Mouse (Mus musculus): ENCODE measurements around the gene Pkn1.

Gene Pkn1

DNA sequence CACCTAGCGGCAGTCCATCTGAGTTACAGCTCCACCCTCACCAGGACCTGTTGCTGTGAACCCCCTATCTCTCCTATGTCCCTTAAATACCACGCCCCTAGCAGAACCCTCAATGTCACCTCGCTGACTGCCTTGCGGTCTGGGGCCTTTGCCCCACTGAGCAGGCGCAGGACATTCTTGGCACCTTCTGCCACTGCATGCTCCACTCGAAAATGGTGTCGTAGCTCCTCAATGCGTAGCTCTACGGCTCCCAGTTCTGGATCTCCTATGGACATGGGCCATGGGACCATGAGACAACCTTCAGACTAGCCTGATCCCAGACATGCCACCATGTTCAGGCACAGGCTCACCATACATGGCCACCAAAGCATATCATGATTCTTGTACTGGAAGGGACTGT, 14.5 kb downstream of the Pkn1 start:
- DNase-seq (ENCODE audit: low spot score) = no peak

DNA sequence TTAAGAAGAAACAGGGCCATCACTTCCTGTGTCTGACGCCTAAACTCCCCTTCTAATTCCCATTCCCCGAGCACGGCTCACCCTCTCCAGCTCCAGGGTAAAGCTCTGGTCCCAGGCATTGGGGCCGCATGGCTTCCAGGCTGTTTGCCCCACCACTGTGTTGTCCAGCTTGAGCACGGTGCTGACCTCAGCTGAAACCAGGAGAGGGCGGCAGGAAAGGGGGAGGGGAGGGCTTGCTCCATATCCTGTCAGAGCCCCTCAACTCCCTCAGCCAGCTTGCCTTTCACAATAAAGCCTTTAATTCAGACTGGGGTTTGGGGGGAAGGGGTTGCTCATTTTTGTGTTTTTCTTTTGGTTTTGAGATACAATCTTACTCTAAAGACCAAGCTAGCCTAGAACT, 17.9 kb downstream of the Pkn1 start:
- no peak for DNase-seq (ENCODE audit: low spot score)

DNA sequence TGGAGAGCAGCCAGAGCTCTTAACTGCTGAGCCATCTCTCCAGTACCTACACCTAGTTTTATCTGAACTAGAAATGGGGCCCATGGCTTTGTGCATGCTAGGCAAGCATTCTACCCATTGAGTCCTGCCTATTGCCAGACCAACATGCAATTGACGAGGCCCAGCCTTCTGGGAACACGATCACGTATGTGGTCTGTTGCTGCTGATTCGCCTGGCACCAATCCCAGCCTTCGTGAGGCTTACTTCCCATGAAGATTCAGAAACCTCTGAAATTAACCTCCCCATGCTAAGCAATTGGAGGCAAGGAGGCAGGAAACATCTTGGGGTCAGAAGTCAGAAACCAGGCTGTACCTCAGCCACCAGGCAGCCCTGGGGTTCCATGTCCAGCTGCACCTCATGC, 18.4 kb downstream of the Pkn1 start:
- no peak for DNase-seq (ENCODE audit: low spot score)

DNA sequence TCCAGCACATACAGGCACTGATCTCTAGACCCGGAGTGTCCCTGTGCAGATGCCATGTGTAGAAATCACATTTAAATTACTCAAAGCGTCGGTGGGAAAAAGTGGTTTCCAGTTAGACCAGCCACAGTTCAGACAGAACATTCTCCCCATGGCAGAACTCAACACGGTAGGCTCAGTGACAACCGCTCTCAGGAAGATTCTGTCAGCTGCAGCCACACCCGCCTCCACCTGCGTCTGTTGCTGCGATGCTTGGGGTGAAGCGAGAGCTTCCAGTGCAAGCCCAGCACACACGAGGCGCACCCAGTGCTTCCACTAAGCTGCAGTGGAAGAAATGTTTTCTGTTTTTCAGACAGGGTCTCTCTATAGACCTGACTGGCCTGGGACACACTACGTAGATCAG, 19.1 kb downstream of the Pkn1 start:
- DNase-seq (ENCODE audit: low spot score) = no peak

DNA sequence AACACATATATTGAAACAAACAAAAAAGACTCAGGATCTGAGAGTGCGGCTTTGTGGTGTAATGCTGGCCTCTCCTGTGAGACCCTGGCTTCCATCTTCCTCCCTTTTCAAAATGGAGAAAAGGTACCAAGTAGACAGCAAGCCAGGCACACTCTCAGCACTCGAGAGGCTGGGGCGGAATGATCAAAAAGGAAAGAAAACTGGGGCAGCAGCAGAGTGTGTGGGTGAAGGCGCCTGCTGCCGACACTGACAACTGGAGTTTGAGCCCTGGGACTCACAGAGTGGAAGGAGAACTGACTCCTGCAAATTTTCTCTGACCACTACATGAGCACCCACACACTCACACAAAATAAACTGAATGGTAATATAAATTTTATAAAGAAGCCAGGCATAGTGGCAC, 24.5 kb downstream of the Pkn1 start:
- DNase-seq (ENCODE audit: low spot score) = no peak

DNA sequence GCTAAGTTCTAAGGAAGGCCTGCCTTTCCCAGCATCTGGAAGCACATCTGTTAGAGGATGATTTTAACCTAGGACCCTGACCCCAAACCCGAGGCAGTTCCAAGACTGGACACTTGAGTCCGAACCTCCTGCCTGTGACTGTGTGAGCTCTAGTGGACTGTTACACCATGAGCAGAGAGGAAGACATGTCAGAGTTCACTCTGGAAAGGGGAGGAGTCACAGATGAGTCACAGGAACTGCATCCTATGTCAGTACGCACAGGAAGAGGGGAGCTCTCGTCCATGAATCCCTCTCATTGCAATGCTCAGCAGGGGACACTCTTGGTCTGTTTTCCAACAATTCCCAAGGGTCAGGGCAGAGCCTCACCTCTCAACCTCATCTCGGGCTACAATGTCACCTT, 26.0 kb downstream of the Pkn1 start:
- no peak for DNase-seq (ENCODE audit: low spot score)

DNA sequence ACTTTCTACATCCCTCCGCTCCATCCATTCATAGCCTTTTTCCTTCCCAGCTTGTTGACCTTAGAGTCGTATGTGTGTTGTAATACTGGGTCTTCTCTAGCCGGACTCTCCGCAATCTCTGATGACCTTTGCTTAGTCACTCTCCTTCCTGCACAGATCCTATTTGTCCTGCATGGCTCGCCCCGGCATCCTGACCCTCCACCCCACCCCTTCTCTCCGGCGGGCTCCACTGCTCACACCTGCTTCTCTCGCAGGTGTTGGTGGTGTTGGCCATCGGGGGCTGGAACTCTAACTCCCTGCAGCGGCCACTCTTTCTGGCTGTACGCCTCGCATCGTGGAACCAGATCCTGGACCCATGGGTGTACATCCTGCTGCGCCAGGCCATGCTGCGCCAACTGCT, 30.0 kb downstream of the Pkn1 start:
- no peak for DNase-seq (ENCODE audit: low spot score)

DNA sequence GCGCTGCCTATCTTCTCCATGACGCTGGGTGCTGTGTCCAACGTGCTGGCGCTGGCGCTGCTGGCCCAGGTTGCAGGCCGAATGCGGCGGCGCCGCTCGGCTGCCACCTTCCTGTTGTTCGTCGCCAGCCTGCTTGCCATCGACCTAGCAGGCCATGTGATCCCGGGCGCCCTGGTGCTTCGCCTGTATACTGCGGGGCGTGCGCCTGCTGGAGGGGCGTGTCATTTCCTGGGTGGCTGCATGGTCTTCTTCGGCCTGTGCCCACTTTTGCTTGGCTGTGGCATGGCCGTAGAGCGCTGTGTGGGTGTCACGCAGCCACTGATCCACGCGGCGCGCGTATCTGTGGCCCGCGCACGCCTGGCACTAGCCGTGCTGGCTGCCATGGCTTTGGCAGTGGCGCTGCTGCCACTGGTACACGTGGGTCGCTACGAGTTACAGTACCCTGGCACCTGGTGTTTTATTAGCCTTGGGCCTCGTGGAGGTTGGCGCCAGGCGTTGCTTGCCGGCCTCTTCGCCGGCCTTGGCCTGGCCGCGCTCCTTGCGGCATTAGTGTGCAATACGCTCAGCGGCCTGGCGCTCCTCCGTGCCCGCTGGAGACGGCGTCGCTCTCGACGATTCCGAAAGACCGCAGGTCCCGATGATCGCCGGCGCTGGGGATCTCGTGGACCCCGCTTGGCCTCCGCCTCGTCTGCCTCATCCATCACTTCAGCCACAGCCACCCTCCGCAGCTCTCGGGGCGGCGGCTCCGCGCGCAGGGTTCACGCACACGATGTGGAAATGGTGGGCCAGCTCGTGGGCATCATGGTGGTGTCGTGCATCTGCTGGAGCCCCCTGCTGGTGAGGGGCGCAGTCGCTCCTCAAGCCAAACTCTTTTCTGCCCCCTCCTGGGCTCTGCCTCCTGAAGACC, 30.7 kb downstream of the Pkn1 start:
- DNase-seq (ENCODE audit: low spot score) = peak; percentile 51

DNA sequence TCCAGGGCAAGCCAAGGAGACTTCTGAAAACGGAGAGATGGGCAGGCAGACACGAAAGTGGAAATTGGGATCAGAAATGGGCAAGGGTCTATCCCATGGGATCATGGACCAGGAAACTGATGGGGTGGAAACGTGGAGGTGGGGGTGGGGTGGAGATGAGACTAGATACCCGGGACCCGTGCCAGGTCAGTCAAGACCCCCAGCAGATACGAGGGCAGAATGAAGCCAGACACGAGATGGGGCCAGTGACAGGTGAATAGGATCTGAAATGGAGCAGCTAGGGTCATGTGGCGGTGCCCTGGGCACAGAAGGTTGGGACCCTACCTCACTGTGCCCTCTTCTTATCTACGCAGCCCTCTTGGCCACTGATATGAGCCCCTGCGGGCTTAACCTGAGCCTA, 31.5 kb downstream of the Pkn1 start:
- no peak for DNase-seq (ENCODE audit: low spot score)

DNA sequence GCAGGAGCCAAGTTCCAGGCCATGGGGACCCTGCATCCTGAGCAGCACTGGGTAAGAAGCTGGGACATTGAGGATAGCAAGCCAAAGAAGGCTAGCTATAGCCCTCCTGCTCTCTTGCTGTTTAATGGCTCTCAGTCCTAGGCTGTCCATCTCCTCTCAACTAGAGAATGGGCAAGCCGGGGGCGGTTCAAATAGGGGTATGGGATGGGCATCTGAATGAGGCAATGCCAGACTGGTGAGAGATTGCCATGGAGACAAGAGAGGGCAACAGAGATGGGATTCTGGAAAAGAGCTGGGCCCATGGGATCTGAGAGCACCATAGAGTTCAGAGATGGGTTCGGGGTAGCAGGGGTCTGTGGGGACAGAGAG, 32.1 kb downstream of the Pkn1 start:
- no peak for DNase-seq (ENCODE audit: low spot score)

DNA sequence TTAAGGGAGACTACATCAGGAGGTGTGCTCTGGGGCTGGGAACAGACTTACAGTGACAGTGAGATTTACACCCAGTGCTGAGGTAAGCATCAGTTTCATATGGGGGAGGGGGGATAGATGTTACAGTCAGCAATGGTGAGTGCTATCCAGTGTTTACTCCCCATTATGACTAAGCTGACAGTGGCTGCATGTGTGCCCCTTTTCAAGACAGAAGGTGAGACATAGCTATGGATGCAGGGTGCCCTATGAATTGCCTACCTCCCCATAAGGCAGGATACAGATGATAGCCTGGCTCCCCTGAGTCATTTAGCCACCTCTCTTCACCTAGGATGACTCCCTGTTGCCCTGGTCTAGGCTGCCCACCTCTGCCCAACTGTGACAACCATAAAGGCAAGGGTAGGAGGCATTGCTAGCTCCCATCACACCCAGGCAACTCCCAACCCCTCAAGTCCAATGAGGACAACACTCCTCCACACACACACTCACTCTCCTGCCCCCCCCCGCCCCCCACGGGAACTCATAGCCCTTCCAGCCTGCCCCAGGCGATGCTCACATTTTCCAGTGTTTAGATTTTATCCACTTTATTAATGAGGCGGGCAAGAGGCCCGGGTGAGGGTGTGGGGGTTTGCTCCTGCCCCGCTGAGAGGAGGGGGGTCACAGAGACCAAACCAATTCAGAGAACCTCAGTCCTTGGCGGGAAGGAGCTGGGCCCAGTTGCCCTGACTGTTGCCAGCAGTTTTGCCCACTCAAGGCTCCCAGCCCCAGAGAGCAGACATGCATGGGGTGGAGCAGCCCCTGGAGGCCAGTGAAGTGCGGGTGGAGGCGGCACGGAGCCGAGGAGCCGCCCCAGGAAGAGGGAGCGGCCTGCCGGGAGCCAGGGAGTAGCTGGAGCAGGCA, 32.8 kb downstream of the Pkn1 start, which contains the start of gene Ptger1:
TSS of gene Ptger1 (plus strand) at position 710 of the 897 bp plus-strand sequence.
- DNase-seq (ENCODE audit: low spot score) = peak; percentile 51

DNA sequence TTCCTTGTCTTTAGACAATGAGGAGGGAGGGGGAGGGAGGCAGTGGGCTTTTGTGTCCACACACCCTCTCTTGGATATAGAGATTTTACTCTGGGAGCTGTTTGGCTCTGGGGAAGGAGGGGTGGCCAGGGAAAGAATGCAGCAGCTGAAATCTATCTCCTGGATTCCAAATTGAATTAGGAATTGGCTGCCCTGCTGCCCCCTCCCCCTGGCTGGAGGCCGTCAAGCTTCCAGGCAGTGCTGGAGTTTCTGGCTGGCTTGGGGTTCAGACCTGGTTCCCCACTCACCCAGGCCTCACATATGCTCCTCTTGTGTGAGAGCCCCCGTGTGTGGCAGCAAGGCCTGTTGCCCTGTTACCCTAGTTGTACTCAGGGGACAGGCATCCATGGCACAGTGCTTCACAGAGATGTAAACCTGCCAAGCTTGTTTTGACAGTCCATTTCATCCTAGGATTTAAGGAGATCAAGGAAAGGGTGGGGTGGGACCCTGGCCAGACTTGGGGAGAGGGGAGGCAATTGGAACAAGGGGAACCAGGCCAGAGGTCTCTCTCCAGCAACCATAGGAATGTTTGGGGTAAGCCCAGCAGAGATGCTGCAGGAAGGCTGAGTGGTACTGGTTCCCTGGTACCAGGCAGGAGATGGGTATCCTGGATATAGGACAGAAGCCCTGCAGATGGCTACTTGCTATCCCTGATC, 33.9 kb downstream of the Pkn1 start:
- no peak for DNase-seq (ENCODE audit: low spot score)

DNA sequence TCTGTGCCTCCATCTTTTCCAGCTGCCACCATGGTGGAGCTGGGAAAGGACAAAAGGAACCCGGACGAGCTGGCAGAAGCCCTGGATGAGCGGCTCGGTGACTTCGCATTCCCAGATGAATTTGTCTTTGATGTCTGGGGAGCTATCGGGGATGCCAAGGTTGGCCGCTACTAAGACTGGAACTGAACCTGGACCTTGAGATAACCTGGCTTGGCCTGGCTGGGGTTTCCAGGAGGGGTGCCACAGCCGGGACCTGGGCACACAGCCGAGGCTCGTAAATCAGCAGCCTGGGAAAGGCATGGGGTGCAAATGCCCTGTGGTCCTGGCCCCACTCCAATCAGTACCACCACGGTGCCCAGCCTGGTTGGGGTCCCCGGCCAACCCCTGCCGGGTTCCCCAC, 34.9 kb downstream of the Pkn1 start:
- no peak for DNase-seq (ENCODE audit: low spot score)

DNA sequence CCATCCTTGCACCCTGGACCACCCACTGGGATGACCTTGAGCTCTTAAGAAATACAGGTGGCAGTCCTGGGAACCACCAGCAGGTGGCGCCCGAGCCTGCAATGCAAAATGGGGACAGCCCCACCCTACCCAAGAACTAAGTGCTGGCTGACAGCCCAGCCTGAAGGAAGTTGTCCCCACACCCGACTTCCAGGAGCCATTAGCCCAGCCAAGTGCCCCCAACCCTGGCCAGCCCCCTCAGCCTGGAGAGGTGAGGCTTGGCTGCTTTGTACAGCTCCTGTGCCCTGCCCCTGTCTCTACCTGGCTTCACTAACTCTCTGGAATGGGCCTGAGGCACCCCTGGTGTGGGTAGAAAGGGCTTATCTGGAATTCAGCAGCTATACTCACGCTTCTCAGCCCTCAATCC, 36.6 kb downstream of the Pkn1 start:
- DNase-seq (ENCODE audit: low spot score) = peak; percentile 93

DNA sequence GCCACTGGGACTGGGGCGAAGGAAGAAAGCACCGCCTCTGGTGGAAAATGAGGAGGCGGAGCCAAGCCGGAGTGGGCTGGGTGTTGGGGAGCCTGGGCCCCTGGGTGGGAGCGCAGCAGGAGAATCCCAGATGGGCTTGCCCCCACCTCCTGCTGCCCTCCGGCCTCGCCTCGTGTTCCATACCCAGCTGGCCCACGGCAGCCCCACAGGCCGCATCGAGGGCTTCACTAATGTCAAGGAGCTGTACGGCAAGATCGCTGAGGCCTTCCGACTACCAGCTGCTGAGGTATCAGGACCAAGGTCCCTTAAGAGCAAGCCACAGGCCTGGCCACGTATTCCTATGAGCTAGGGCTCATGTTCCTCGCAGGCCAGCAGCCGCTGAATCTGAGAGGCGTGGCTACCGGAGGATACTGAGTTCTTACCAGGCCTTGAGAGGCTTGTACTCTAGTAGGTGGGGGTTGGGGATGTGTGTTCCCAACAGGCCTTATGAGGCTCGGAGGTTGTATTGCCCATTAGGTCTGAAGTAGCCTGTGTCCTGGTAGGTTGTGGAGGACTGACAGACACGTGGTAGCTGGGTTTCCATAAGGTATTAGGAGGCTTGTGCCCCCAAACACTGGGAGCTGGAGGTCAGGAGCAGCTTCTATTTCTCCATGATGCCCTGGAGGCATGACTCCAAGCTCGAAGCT, 37.8 kb downstream of the Pkn1 start:
- no peak for DNase-seq (ENCODE audit: low spot score)

DNA sequence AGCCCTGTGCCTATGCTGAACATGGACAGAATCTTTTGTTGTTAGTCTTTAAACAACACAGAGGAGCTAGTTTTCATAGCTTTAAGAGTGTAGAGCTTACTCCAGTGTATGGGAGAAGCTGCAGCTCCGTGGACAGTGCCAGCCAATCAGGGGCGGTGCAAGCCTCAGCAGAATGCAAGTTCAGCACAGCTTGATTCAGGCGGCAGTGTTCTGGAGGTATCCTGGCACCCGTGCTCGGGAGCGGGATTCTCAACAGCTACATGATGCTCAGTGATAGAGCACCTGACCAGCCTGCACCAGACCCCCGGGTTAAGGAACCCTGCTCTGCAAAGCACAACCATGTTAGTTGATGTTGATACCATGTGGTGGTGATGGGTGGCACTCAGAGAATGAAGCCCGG, 38.4 kb downstream of the Pkn1 start:
- no peak for DNase-seq (ENCODE audit: low spot score)

DNA sequence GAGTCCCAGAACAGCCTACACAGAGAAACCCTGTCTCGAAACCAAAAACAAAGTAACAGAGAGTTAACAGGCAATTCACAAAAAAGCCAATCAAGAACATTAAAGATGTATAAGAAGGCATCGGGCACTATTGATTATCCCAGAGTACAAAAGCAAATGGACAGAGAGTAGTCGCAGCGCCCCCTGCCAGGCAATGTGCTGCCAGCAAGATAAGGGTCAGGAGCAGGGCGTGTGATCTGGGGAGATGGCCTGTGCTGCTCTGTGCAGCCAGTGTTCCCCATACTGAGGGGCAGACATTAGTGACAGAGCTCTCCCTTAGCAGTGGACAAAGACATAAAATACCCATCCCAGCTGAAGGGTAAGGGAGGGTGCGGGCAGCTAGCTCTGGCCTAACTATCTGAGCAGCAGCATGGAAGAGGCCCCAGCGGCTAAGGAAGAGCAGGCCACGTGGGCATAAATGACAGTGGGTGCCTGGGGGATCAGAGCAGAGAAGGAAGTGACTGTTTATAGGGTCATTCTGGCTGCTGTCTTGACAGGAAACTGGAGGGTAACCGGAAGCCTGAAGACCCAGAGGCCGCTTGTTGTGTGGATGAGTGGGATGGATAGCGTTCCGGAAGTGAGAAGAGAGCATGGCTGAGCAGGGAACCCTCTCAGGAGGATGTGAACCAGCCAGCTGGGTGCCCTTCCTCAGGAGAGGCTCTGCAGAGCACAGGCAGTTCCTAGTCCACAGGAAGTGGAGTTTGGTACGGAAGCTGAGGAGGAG, 42.3 kb downstream of the Pkn1 start:
- DNase-seq (ENCODE audit: low spot score) = no peak

DNA sequence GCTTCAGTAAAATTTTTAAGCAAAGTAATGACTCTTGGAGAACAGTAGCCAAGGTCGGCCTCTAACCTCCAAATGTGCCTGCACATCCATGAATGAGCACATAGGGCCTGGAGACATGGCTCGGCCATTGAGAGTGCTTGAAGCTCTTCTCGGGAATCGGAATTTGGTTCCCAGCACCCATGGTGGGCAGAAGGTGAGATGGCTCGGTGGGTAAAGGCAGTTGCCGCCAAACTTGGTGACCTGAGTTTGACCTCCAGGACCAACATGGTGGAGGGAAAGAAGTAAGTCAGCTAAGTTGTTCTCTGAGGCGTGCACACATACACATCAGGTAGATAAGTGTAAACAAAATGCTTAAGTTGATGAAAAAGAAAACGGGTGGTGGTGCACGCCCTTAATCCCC, 42.9 kb downstream of the Pkn1 start:
- DNase-seq (ENCODE audit: low spot score) = no peak

DNA sequence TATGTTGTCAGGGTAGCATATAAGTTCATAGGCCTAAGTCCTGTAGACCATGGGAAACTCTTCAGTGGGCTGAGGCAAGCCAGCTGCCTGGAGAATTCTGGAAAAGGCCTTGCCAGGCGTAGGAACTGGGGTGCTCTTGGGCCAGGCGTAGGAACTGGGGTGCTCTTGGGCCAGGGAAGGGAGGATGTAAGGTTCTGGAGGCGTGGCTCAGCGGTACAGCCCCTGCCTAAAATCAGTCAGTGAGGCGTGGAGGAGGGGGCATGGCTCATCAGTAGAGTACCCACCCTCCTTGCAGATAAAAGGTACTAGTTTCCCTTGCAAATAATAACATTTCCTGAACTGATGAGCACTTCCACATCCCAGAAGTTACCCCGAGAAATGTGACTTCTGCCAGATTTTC, 44.3 kb downstream of the Pkn1 start:
- DNase-seq (ENCODE audit: low spot score) = no peak

DNA sequence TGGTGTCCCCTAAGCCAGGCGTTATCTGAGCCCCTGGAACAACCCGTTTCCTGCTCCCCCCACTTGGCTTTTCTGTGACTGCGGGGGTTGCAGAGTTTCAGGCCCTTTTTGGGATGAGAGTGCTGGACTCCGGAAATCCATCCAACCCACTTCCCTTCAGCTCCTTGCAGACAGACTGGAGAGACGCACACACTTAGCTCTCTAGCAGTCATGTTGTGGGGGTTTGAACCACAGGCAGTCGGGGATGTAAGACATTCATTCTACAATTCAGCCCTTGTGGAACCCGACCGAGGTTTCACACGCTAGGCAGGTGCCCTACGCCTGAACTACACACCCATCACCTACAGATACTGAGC, 45.3 kb downstream of the Pkn1 start:
- no peak for DNase-seq (ENCODE audit: low spot score)
